ENCODE assay signal across 23 mouse cellular contexts in genomic region chr11:48378044-48378443, GRCm38 (mm10).
"Had no signal": no experiment of that assay in that cellular context is flagged by ENCODE, and none has a peak within 500 bp of the region (broad histone marks: within the 10 kb centered on the region; RNA-seq: fewer than 3 reads in every experiment).

No protein-coding gene starts in this region.

- H3K9me3 ChIP-seq: forebrain, embryonic 15.5 days; heart, embryonic 10.5 days; heart, embryonic 12.5 days; hindbrain, embryonic 13.5 days; hindbrain, embryonic 15.5 days; kidney, embryonic 15.5 days; limb, embryonic 13.5 days had no signal

- H3K27ac ChIP-seq: forebrain, embryonic 15.5 days; heart, embryonic 10.5 days; hindbrain, embryonic 13.5 days; hindbrain, embryonic 15.5 days; hindbrain, postnatal 0 days; kidney, embryonic 15.5 days; kidney, postnatal 0 days; limb, embryonic 13.5 days had no signal

- H3K36me3 ChIP-seq: forebrain, embryonic 15.5 days; heart, embryonic 10.5 days; heart, embryonic 12.5 days; hindbrain, embryonic 13.5 days; hindbrain, embryonic 15.5 days; kidney, embryonic 15.5 days; limb, embryonic 13.5 days had no signal

- H3K4me2 ChIP-seq: forebrain, embryonic 15.5 days; heart, embryonic 12.5 days; hindbrain, embryonic 13.5 days; hindbrain, embryonic 15.5 days; kidney, embryonic 15.5 days; limb, embryonic 13.5 days had no signal

- DNase-seq: forebrain, postnatal 0 days; gastrocnemius, postnatal 14 days; gastrocnemius, postnatal 36 days; heart, adult 18-20 months; heart, postnatal 14 days; heart, postnatal 36 days; kidney, adult 11 months; kidney, adult 2 months; kidney, adult 9 months; kidney, postnatal 14 days; kidney, postnatal 36 days; layer of hippocampus, adult 9-11 months; layer of hippocampus, postnatal 36 days; left cerebral cortex, postnatal 4 days had no signal

- H3K4me3 ChIP-seq: forebrain, embryonic 15.5 days; heart, embryonic 10.5 days; heart, embryonic 12.5 days; hindbrain, embryonic 13.5 days; hindbrain, embryonic 15.5 days; kidney, embryonic 15.5 days; limb, embryonic 13.5 days had no signal

- H3K9ac ChIP-seq: forebrain, embryonic 15.5 days; forebrain, postnatal 0 days; heart, embryonic 12.5 days; hindbrain, embryonic 13.5 days; hindbrain, embryonic 15.5 days; kidney, embryonic 15.5 days; limb, embryonic 13.5 days had no signal

- H3K4me1 ChIP-seq: forebrain, embryonic 15.5 days; heart, embryonic 10.5 days; heart, embryonic 12.5 days; hindbrain, embryonic 13.5 days; hindbrain, embryonic 15.5 days; kidney, embryonic 15.5 days had no signal

- H3K27me3 ChIP-seq: forebrain, embryonic 15.5 days; heart, embryonic 12.5 days; hindbrain, embryonic 13.5 days; hindbrain, embryonic 15.5 days; kidney, embryonic 15.5 days; limb, embryonic 13.5 days had no signal

- ATAC-seq: forebrain, embryonic 15.5 days; forebrain, postnatal 0 days; hindbrain, postnatal 0 days had no signal
